Mouse (Mus musculus): ENCODE results near the gene Sugp2. TPM values are rescaled to one million over a fixed set of nuclear protein-coding genes. Genes with fewer than 3 reads are reported as not detected.

The Sugp2 gene
- polyA plus RNA-seq, 1 experiment from 2014 or later, result 28.0 TPM

- Histone ChIP-seq H3K9ac (replicated peaks; ENCODE audit: low read length) (no peak overlapping the region), H3K36me3 (ENCODE audit: insufficient read depth, low read length) (peaks cover 72% of the 10 kb centered on the region), H3K4me2 (replicated peaks; ENCODE audit: low read depth, low read length) (no peak overlapping the region), H3K9me3 (ENCODE audit: low read length) (no peaks in the 10 kb centered on the region), H3K4me1 (ENCODE audit: insufficient read depth, low read length) (peaks cover 7% of the 10 kb centered on the region), H3K27me3 (ENCODE audit: insufficient read depth, low read length) (no peaks in the 10 kb centered on the region), H3K27ac (ENCODE audit: low read length) (no peak overlapping the region), H3K4me3 (ENCODE audit: low read length) (no peak overlapping the region)
- WGBS, result 88% methylated on average over 5 of the region's 5 CpGs
- no peak for ATAC-seq (ENCODE audit: low FRiP score, low TSS enrichment)
Observed at GRCm38 (mm10) chr8:70240642-70241041, 6.6 kb downstream of the Sugp2 start.

DNA sequence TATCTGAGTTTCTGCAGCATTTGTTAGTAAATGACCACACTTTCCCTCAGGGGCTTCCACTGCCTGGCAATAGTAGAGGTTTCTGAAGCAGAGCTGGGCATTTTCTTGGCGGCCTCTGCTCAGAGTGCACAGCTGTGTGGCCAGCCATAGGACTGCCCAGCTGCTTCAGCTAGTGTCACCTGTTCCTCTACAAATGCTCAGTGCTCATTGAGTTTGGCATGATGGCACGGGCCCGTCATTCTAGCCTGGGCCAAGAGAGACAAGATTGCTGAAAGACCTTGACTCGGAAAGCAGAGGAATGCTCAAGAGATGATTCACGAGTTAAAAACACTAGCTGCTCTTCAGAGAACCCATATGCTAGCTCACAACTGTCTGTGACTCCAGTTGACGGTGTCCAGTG lies 12.6 kb downstream of the Sugp2 start:
- no peak for ATAC-seq (ENCODE audit: low FRiP score, low TSS enrichment)
- Histone ChIP-seq H3K36me3 (ENCODE audit: insufficient read depth, low read length) (peaks cover 66% of the 10 kb centered on the region), H3K27me3 (ENCODE audit: insufficient read depth, low read length) (no peaks in the 10 kb centered on the region), H3K4me3 (ENCODE audit: low read length) (no peak overlapping the region), H3K4me2 (replicated peaks; ENCODE audit: low read depth, low read length) (no peak overlapping the region), H3K4me1 (ENCODE audit: insufficient read depth, low read length) (no peaks in the 10 kb centered on the region), H3K9me3 (ENCODE audit: low read length) (no peaks in the 10 kb centered on the region), H3K9ac (replicated peaks; ENCODE audit: low read length) (no peak overlapping the region), H3K27ac (ENCODE audit: low read length) (no peak overlapping the region)
- 88% methylated on average over 6 of the region's 6 CpGs for WGBS

DNA sequence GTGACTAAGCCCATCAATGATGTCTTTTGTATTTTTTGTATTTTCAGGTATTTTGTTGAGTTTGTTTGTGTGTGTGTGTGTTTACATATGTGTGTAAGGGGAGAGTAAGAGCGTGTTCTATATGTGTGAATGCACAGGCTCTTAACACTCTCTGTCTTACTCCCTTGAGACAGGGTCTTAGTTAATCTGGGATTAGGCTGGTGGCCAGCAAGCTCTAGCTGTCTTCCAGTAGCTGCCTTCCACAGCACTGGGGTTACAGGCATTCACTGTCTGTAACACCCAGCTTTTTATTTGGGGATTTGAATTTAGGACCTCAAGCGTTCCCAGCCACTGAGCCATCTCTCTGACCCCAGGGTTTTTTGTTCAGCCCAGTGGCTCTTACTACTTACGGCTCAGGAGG lies 13.8 kb downstream of the Sugp2 start:
- no peaks in the 10 kb centered on the region for H3K4me1 ChIP-seq (ENCODE audit: insufficient read depth, low read length)
- WGBS, result 92% methylated on average over 3 of the region's 3 CpGs

GRCm38 (mm10) chr8:70254628-70255027 lies 20.6 kb downstream of the Sugp2 start:
- Histone ChIP-seq H3K9me3 (ENCODE audit: low read length) (no peaks in the 10 kb centered on the region), H3K27me3 (ENCODE audit: insufficient read depth, low read length) (no peaks in the 10 kb centered on the region), H3K4me1 (ENCODE audit: insufficient read depth, low read length) (no peaks in the 10 kb centered on the region), H3K4me3 (ENCODE audit: low read length) (no peak overlapping the region), H3K27ac (ENCODE audit: low read length) (no peak overlapping the region), H3K36me3 (ENCODE audit: insufficient read depth, low read length) (peaks cover 90% of the 10 kb centered on the region), H3K9ac (replicated peaks; ENCODE audit: low read length) (no peak overlapping the region), H3K4me2 (replicated peaks; ENCODE audit: low read depth, low read length) (no peak overlapping the region)
- ATAC-seq (ENCODE audit: low FRiP score, low TSS enrichment), result no peak
- WGBS, result 69% methylated on average over 1 of the region's 1 CpGs

More for the DNA sequence above, 13.8 kb downstream of the Sugp2 start:
- Histone ChIP-seq H3K9ac (replicated peaks; ENCODE audit: low read length) (no peak overlapping the region), H3K4me3 (ENCODE audit: low read length) (no peak overlapping the region), H3K36me3 (ENCODE audit: insufficient read depth, low read length) (peaks cover 67% of the 10 kb centered on the region), H3K27ac (ENCODE audit: low read length) (no peak overlapping the region), H3K4me2 (replicated peaks; ENCODE audit: low read depth, low read length) (no peak overlapping the region), H3K9me3 (ENCODE audit: low read length) (no peaks in the 10 kb centered on the region), H3K27me3 (ENCODE audit: insufficient read depth, low read length) (no peaks in the 10 kb centered on the region)
- no peak for ATAC-seq (ENCODE audit: low FRiP score, low TSS enrichment)

DNA sequence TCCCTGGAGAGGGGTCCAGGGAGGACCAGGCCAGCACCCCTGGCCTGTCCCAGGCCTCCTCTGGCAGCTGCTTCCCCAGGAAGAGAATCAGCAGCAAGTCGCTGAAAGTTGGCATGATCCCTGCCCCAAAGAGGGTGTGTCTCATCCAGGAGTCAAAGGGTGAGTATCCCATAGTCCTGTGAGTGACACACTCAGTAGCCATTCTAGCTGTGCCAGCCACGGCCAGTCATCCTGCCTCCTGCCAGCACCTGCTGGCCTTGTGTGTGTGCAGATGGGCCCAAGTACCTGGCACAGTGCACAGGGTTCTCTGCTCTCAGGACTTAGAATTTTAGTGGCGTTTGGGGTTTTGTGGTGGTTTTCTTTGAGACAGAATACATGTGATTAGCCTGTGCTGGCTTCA lies 23.4 kb downstream of the Sugp2 start:
- H3K9ac ChIP-seq (replicated peaks; ENCODE audit: low read length), result no peak overlapping the region
- no peak overlapping the region for H3K27ac ChIP-seq (ENCODE audit: low read length)
- H3K27me3 ChIP-seq (ENCODE audit: insufficient read depth, low read length), result no peaks in the 10 kb centered on the region
- no peaks in the 10 kb centered on the region for H3K9me3 ChIP-seq (ENCODE audit: low read length)
- H3K4me1 ChIP-seq (ENCODE audit: insufficient read depth, low read length), result no peaks in the 10 kb centered on the region
- H3K36me3 ChIP-seq (ENCODE audit: insufficient read depth, low read length), result peaks cover 92% of the 10 kb centered on the region
- no peak overlapping the region for H3K4me2 ChIP-seq (replicated peaks; ENCODE audit: low read depth, low read length)
- 52% methylated on average over 3 of the region's 3 CpGs for WGBS
- no peak overlapping the region for H3K4me3 ChIP-seq (ENCODE audit: low read length)
- no peak for ATAC-seq (ENCODE audit: low FRiP score, low TSS enrichment)

- Histone ChIP-seq H3K4me1 (ENCODE audit: insufficient read depth, low read length) (no peaks in the 10 kb centered on the region), H3K4me2 (replicated peaks; ENCODE audit: low read depth, low read length) (no peak overlapping the region), H3K36me3 (ENCODE audit: insufficient read depth, low read length) (peaks cover 92% of the 10 kb centered on the region), H3K9me3 (ENCODE audit: low read length) (no peaks in the 10 kb centered on the region), H3K9ac (replicated peaks; ENCODE audit: low read length) (no peak overlapping the region), H3K27ac (ENCODE audit: low read length) (no peak overlapping the region), H3K4me3 (ENCODE audit: low read length) (no peak overlapping the region), H3K27me3 (ENCODE audit: insufficient read depth, low read length) (no peaks in the 10 kb centered on the region)
- WGBS, result 91% methylated on average over 5 of the region's 5 CpGs
- ATAC-seq (ENCODE audit: low FRiP score, low TSS enrichment), result no peak
Observed at GRCm38 (mm10) chr8:70258600-70258999, 24.6 kb downstream of the Sugp2 start.

DNA sequence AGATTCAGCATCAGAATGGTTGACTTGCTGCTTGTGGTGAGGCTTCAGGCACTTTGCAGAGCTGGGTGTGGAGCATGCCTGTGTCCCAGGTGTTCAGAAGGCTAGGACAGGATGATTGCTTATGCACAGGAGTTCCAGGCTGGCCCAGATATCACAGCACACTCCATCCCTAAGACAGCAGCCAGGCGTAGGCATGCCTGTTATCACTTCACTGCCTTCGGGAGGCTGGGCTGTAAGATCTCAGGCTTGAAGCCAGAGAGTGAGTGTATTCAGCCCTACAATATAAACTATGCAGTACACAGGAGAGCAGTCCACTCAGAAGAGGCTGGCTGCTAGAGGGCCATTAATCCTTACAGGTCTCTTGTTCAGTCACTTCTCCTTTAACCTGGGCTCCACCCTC lies 25.0 kb downstream of the Sugp2 start:
- peaks cover 92% of the 10 kb centered on the region for H3K36me3 ChIP-seq (ENCODE audit: insufficient read depth, low read length)
- ATAC-seq (ENCODE audit: low FRiP score, low TSS enrichment), result no peak
- H3K4me1 ChIP-seq (ENCODE audit: insufficient read depth, low read length), result no peaks in the 10 kb centered on the region
- no peak overlapping the region for H3K4me3 ChIP-seq (ENCODE audit: low read length)
- no peaks in the 10 kb centered on the region for H3K27me3 ChIP-seq (ENCODE audit: insufficient read depth, low read length)
- no peak overlapping the region for H3K4me2 ChIP-seq (replicated peaks; ENCODE audit: low read depth, low read length)
- 90% methylated on average over 2 of the region's 2 CpGs for WGBS
- H3K9ac ChIP-seq (replicated peaks; ENCODE audit: low read length), result no peak overlapping the region
- no peaks in the 10 kb centered on the region for H3K9me3 ChIP-seq (ENCODE audit: low read length)
- H3K27ac ChIP-seq (ENCODE audit: low read length), result no peak overlapping the region

DNA sequence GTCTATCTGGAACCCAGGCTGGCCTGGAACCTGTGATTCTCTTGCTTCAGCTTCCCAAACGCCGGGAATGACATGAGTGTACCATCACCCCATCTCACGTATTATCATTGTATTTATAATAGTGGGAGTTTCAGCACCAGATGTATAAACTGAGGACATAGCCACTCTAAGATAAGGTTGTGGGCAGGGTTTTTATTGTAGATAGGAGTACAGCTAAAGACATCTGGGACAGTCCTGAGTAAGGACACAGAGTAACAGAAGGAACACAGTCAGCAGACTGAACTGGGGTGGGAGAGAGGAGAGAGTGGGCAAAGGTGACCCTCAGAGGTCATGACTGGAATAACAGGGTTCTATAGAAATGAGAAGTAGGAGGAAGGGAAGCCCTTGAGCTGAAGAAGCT lies 33.6 kb downstream of the Sugp2 start:
- Histone ChIP-seq H3K4me1 (ENCODE audit: insufficient read depth, low read length) (peaks cover under 1% of the 10 kb centered on the region; the same call in 1 of the 2 replicates), H3K9ac (replicated peaks; ENCODE audit: low read length) (no peak overlapping the region), H3K27me3 (ENCODE audit: insufficient read depth, low read length) (no peaks in the 10 kb centered on the region), H3K4me2 (replicated peaks; ENCODE audit: low read depth, low read length) (no peak overlapping the region), H3K9me3 (ENCODE audit: low read length) (no peaks in the 10 kb centered on the region), H3K36me3 (ENCODE audit: insufficient read depth, low read length) (peaks cover 22% of the 10 kb centered on the region), H3K27ac (ENCODE audit: low read length) (no peak overlapping the region), H3K4me3 (ENCODE audit: low read length) (no peak overlapping the region)
- WGBS, result 83% methylated on average over 3 of the region's 3 CpGs
- no peak for ATAC-seq (ENCODE audit: low FRiP score, low TSS enrichment)

DNA sequence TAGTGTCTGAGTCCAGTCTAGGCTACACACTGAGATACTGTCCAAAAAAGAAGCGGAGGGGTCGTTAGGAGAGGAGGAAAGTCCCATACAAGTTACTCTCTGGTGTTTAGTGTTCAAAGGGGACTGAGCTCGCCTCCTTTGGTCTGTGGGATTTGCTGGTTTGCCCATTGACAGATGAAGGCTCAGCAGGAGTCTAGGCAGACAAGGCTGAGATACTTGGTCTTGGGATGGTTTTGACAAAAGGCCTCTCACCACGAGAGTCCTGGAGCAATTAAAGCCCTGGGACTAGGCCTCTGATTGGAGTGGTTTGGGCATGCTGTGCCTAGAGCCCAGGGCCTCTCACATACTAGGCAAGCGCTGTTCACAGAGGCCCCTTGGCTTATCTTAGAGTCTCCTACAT lies 34.3 kb downstream of the Sugp2 start:
- no peaks in the 10 kb centered on the region for H3K27me3 ChIP-seq (ENCODE audit: insufficient read depth, low read length)
- no peak overlapping the region for H3K9ac ChIP-seq (replicated peaks; ENCODE audit: low read length)
- WGBS, result 76% methylated on average over 5 of the region's 5 CpGs
- H3K4me3 ChIP-seq (ENCODE audit: low read length), result no peak overlapping the region
- H3K4me1 ChIP-seq (ENCODE audit: insufficient read depth, low read length), result peaks cover 6% of the 10 kb centered on the region; the same call in 1 of the 2 replicates
- H3K27ac ChIP-seq (ENCODE audit: low read length), result no peak overlapping the region
- no peak overlapping the region for H3K4me2 ChIP-seq (replicated peaks; ENCODE audit: low read depth, low read length)
- ATAC-seq (ENCODE audit: low FRiP score, low TSS enrichment), result no peak
- no peaks in the 10 kb centered on the region for H3K9me3 ChIP-seq (ENCODE audit: low read length)
- H3K36me3 ChIP-seq (ENCODE audit: insufficient read depth, low read length), result peaks cover 15% of the 10 kb centered on the region

DNA sequence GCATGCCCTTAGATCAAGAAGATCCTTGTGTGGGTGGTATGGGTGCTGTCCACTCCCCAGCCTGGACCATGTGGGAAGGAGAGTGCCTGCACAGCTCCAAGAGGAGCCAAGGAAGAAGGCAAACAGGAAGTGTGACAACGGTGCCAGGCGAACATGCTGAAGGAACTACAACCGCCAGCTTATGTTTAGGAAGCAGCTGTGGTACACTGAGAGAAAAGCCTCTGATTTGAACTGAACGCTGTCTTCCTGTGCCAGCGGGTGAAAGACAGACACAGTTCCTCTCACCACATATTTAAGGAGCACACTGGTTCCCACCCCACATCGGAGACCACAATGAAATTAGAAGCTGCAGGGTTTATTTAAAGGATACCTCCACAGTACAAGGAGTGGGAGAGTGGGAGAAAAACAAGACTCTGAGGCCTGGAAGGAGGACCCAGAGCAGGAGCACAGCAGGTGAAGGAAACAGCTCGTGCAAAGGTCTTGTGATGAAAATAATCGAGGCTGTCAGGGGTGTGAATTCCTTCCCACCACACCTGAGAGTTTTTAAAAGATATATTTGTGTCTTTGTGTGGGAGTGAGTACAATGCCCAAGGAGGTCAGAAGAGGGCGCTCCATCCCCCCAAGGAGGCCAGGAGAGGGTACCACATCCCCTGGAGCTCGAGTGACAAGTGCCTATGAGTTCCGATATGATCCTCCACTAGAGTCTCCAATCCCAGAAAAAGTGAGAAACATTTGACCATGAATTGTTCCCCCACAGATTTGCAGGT lies 35.0 kb downstream of the Sugp2 start:
- Histone ChIP-seq H3K4me3 (ENCODE audit: low read length) (no peak overlapping the region), H3K9ac (replicated peaks; ENCODE audit: low read length) (no peak overlapping the region), H3K27me3 (ENCODE audit: insufficient read depth, low read length) (no peaks in the 10 kb centered on the region), H3K36me3 (ENCODE audit: insufficient read depth, low read length) (peaks cover 9% of the 10 kb centered on the region), H3K4me2 (replicated peaks; ENCODE audit: low read depth, low read length) (no peak overlapping the region), H3K9me3 (ENCODE audit: low read length) (no peaks in the 10 kb centered on the region), H3K4me1 (ENCODE audit: insufficient read depth, low read length) (peaks cover 6% of the 10 kb centered on the region; the same call in 1 of the 2 replicates), H3K27ac (ENCODE audit: low read length) (no peak overlapping the region)
- ATAC-seq (ENCODE audit: low FRiP score, low TSS enrichment), result no peak
- WGBS, result 52% methylated on average over 11 of the region's 11 CpGs

Data from kidney, embryonic 16.5 days (tissue).